ENCODE assay signal across 39 mouse cellular contexts in genomic region chr4:150980153-150980552, GRCm38 (mm10). TPM values are rescaled to one million over a fixed set of nuclear protein-coding genes. Genes with fewer than 3 reads are reported as not detected.
"Had no signal": no experiment of that assay in that cellular context is flagged by ENCODE, and none has a peak within 500 bp of the region (broad histone marks: within the 10 kb centered on the region; RNA-seq: fewer than 3 reads in every experiment).

No protein-coding gene starts in this region.

- H3K27ac ChIP-seq: embryonic facial prominence, embryonic 10.5 days; embryonic facial prominence, embryonic 12.5 days; embryonic facial prominence, embryonic 13.5 days; embryonic facial prominence, embryonic 15.5 days; forebrain, embryonic 10.5 days; forebrain, embryonic 12.5 days; forebrain, embryonic 13.5 days; forebrain, embryonic 15.5 days; gastrocnemius, adult 2 months; heart, adult 2 months had no signal

- H3K9ac ChIP-seq: embryonic facial prominence, embryonic 12.5 days; embryonic facial prominence, embryonic 13.5 days; embryonic facial prominence, embryonic 15.5 days; forebrain, embryonic 12.5 days; forebrain, embryonic 13.5 days; forebrain, embryonic 15.5 days; forebrain, postnatal 0 days had no signal

- H3K9me3 ChIP-seq: embryonic facial prominence, embryonic 10.5 days; embryonic facial prominence, embryonic 12.5 days; embryonic facial prominence, embryonic 13.5 days; embryonic facial prominence, embryonic 15.5 days; forebrain, embryonic 10.5 days; forebrain, embryonic 12.5 days; forebrain, embryonic 13.5 days; forebrain, embryonic 15.5 days had no signal

- DNase-seq: cerebellum, adult 9-10 months; cerebellum, adult 9-11 months; cerebellum, postnatal 10 days; cerebellum, postnatal 14 days; cerebellum, postnatal 25 days; cerebellum, postnatal 36 days; embryo, embryonic 11 days; forebrain, postnatal 0 days; gastrocnemius, adult 2 months; gastrocnemius, postnatal 10 days; gastrocnemius, postnatal 14 days; gastrocnemius, postnatal 25 days; gastrocnemius, postnatal 36 days; heart, adult 11 months; heart, adult 18-20 months; heart, adult 2 months had no signal

- H3K4me1 ChIP-seq: embryonic facial prominence, embryonic 10.5 days; embryonic facial prominence, embryonic 12.5 days; embryonic facial prominence, embryonic 15.5 days; forebrain, embryonic 10.5 days; forebrain, embryonic 12.5 days; forebrain, embryonic 13.5 days; forebrain, embryonic 15.5 days had no signal

- H3K4me2 ChIP-seq: embryonic facial prominence, embryonic 12.5 days; embryonic facial prominence, embryonic 13.5 days; embryonic facial prominence, embryonic 15.5 days; forebrain, embryonic 12.5 days; forebrain, embryonic 13.5 days; forebrain, embryonic 15.5 days had no signal

- ATAC-seq: forebrain, embryonic 13.5 days; forebrain, embryonic 14.5 days; forebrain, embryonic 15.5 days; forebrain, embryonic 16.5 days; forebrain, postnatal 0 days had no signal

- H3K36me3 ChIP-seq: embryonic facial prominence, embryonic 10.5 days; embryonic facial prominence, embryonic 12.5 days; embryonic facial prominence, embryonic 13.5 days; embryonic facial prominence, embryonic 15.5 days; forebrain, embryonic 10.5 days; forebrain, embryonic 12.5 days; forebrain, embryonic 15.5 days had no signal

- H3K4me3 ChIP-seq: embryonic facial prominence, embryonic 10.5 days; embryonic facial prominence, embryonic 12.5 days; embryonic facial prominence, embryonic 13.5 days; embryonic facial prominence, embryonic 15.5 days; erythroblast, embryonic 14.5 days; forebrain, embryonic 10.5 days; forebrain, embryonic 12.5 days; forebrain, embryonic 13.5 days; forebrain, embryonic 15.5 days; gastrocnemius, adult 2 months; heart, adult 2 months had no signal

- H3K27me3 ChIP-seq: embryonic facial prominence, embryonic 12.5 days; embryonic facial prominence, embryonic 13.5 days; embryonic facial prominence, embryonic 15.5 days; forebrain, embryonic 12.5 days; forebrain, embryonic 13.5 days; forebrain, embryonic 15.5 days had no signal

RNA-seq across cellular contexts. Expression of gene Uts2, which starts 16.7 kb away (rescaled TPM):
- total RNA-seq: common myeloid progenitor, adult 5-6 weeks; forebrain, postnatal 0 days; gastrocnemius, adult 18-20 months; gastrocnemius, adult 2 months; gastrocnemius, adult 8-10 months; gastrocnemius, postnatal 10 days; gastrocnemius, postnatal 14 days; gastrocnemius, postnatal 25 days; gastrocnemius, postnatal 36 days; gastrocnemius, postnatal 4 days; granulocyte monocyte progenitor cell, adult 5-6 weeks; heart, adult 18-20 months; heart, adult 2 months; heart, adult 8-10 months had no signal
- polyA plus RNA-seq: cortical plate, adult 2 months; embryonic facial prominence, embryonic 10.5 days; embryonic facial prominence, embryonic 11.5 days; embryonic facial prominence, embryonic 12.5 days; embryonic facial prominence, embryonic 13.5 days; embryonic facial prominence, embryonic 14.5 days; embryonic facial prominence, embryonic 15.5 days; erythroblast, embryonic 14.5 days; forebrain, embryonic 10.5 days; forebrain, embryonic 11.5 days; forebrain, embryonic 12.5 days; forebrain, embryonic 13.5 days; forebrain, embryonic 14.5 days; forebrain, embryonic 15.5 days; forebrain, embryonic 16.5 days; forebrain, postnatal 0 days; frontal cortex, adult 2 months; gonadal fat pad, adult 2 months; heart, adult 2 months had no signal
